32 mouse cellular contexts compared by ENCODE assay signal in genomic region chrX:103688551-103688950, GRCm38 (mm10). TPM values are rescaled to one million over a fixed set of nuclear protein-coding genes. Genes with fewer than 3 reads are reported as not detected.
DNase-seq lines count a peak whose midpoint lies in the region; ATAC-seq and TF ChIP-seq lines count a peak whose summit lies in the region.
"Had no signal": no experiment of that assay in that cellular context is flagged by ENCODE, and none has a peak within 500 bp of the region (broad histone marks: within the 10 kb centered on the region; RNA-seq: fewer than 3 reads in every experiment).

No protein-coding gene starts in this region.

- H3K9ac ChIP-seq in intestine, embryonic 15.5 days: no peak overlapping the region
- no peak overlapping the region for H3K9ac ChIP-seq in kidney, embryonic 16.5 days (replicated peaks; ENCODE audit: low read length)
- H3K9ac ChIP-seq: forebrain, embryonic 13.5 days; forebrain, postnatal 0 days; hindbrain, embryonic 13.5 days had no signal

- H3K36me3 ChIP-seq in intestine, embryonic 15.5 days: no peaks in the 10 kb centered on the region
- H3K36me3 ChIP-seq in kidney, embryonic 16.5 days (ENCODE audit: insufficient read depth, low read length): no peaks in the 10 kb centered on the region
- H3K36me3 ChIP-seq: forebrain, embryonic 10.5 days; hindbrain, embryonic 13.5 days had no signal

- TF ChIP-seq POLR2A in cerebellum, adult 2 months (IDR thresholded peaks at IDR 0.05; ENCODE audit: borderline replicate concordance, insufficient read depth, low read length): no peak

- no peak overlapping the region for H3K4me2 ChIP-seq in intestine, embryonic 15.5 days (replicated peaks)
- no peak overlapping the region for H3K4me2 ChIP-seq in kidney, embryonic 16.5 days (replicated peaks; ENCODE audit: low read depth, low read length)
- H3K4me2 ChIP-seq: forebrain, embryonic 13.5 days; heart, embryonic 11.5 days; hindbrain, embryonic 13.5 days had no signal

- H3K9me3 ChIP-seq in intestine, embryonic 15.5 days: no peaks in the 10 kb centered on the region
- peaks cover 6% of the 10 kb centered on the region; the same call in 1 of the 2 replicates for H3K9me3 ChIP-seq in kidney, embryonic 16.5 days (ENCODE audit: low read length)
- H3K9me3 ChIP-seq: forebrain, embryonic 10.5 days; hindbrain, embryonic 13.5 days had no signal

- H3K4me1 ChIP-seq in cerebellum, adult 2 months (ENCODE audit: control insufficient read depth, insufficient read depth, low read length): no peaks in the 10 kb centered on the region
- H3K4me1 ChIP-seq in intestine, embryonic 15.5 days (replicated peaks): no peaks in the 10 kb centered on the region
- H3K4me1 ChIP-seq in kidney, embryonic 16.5 days (ENCODE audit: insufficient read depth, low read length): no peaks in the 10 kb centered on the region
- H3K4me1 ChIP-seq: forebrain, embryonic 10.5 days; forebrain, embryonic 13.5 days; hindbrain, embryonic 13.5 days had no signal

- no peak overlapping the region for H3K4me3 ChIP-seq in cerebellum, adult 2 months (replicated peaks; ENCODE audit: insufficient read depth, low read depth, low read length)
- no peak overlapping the region for H3K4me3 ChIP-seq in intestine, embryonic 15.5 days (replicated peaks)
- no peak overlapping the region for H3K4me3 ChIP-seq in kidney, embryonic 16.5 days (ENCODE audit: low read length)
- H3K4me3 ChIP-seq: forebrain, embryonic 10.5 days; forebrain, embryonic 13.5 days; gastrocnemius, adult 2 months; hindbrain, embryonic 13.5 days had no signal

- H3K27me3 ChIP-seq in cerebellum, adult 2 months (ENCODE audit: control insufficient read depth, insufficient read depth, low read length): no peaks in the 10 kb centered on the region
- peaks cover 13% of the 10 kb centered on the region for H3K27me3 ChIP-seq in intestine, embryonic 15.5 days (replicated peaks)
- H3K27me3 ChIP-seq in kidney, embryonic 16.5 days (ENCODE audit: insufficient read depth, low read length): peaks cover 33% of the 10 kb centered on the region

- 16% methylated on average over 2 of the region's 2 CpGs for whole genome bisulfite sequencing in cerebellum, adult 2 months
- WGBS in intestine, embryonic 15.5 days: 83% methylated on average over 2 of the region's 2 CpGs
- WGBS in kidney, embryonic 16.5 days: 89% methylated on average over 2 of the region's 2 CpGs

- no peak overlapping the region for H3K27ac ChIP-seq in cerebellum, adult 2 months (ENCODE audit: insufficient read depth, low read length)
- H3K27ac ChIP-seq in intestine, embryonic 15.5 days: no peak overlapping the region
- H3K27ac ChIP-seq in kidney, embryonic 16.5 days (ENCODE audit: low read length): no peak overlapping the region
- H3K27ac ChIP-seq: forebrain, embryonic 10.5 days; forebrain, embryonic 13.5 days; gastrocnemius, adult 2 months; hindbrain, embryonic 13.5 days had no signal

- no peak for ATAC-seq in cerebellum, adult (ENCODE audit: insufficient number of reproducible peaks, low FRiP score, low TSS enrichment)
- ATAC-seq in intestine, embryonic 15.5 days: no peak
- ATAC-seq in kidney, embryonic 16.5 days (ENCODE audit: low FRiP score, low TSS enrichment): no peak
- no peak for ATAC-seq in megakaryocyte, adult 5-6 weeks (ENCODE audit: poor library complexity, severe bottlenecking)
- ATAC-seq: activated CD4-positive, CD25-positive, alpha-beta regulatory T cell, adult 4 months; forebrain, embryonic 13.5 days; forebrain, postnatal 0 days; hindbrain, embryonic 16.5 days; inflammation-experienced regulatory T-cells, adult 6 months; intestine, postnatal 0 days had no signal

- peak; percentile 30 to 35 for DNase-seq in cerebellum, adult 2 months
- peak; percentile 21 for DNase-seq in brain, adult 2 months (ENCODE audit: low read depth, low spot score)
- DNase-seq in cerebellum, adult 9-10 months: peak; percentile 23
- peak; percentile 59 to 74 for DNase-seq in cerebellum, postnatal 14 days
- DNase-seq: adrenal gland, adult 8-10 months; adrenal gland, postnatal 25 days; forebrain, postnatal 0 days; gastrocnemius, adult 2 months; gastrocnemius, postnatal 14 days; heart, adult 11 months; kidney, adult 2 months had no signal

- no peak for TF ChIP-seq CTCF in cerebellum, adult 2 months (IDR thresholded peaks at IDR 0.05; ENCODE audit: borderline replicate concordance, insufficient read depth, low read depth, low read length)

RNA-seq across cellular contexts. Expression of gene Zcchc13, which starts 58.2 kb away (rescaled TPM):
- 0.10 and 0.13 TPM in 2 replicates for polyA plus RNA-seq in cerebellum, adult 2 months (2012; rRNA removed)
- polyA plus RNA-seq in intestine, embryonic 15.5 days (2015; fragmentation: Nextera tagmentation; extraction: Ambion mirVana): not detected in 2 replicates
- polyA plus RNA-seq in kidney, embryonic 16.5 days (2015; fragmentation: Nextera tagmentation; extraction: Ambion mirVana): not detected in 2 replicates
- total RNA-seq in megakaryocyte, adult 5-6 weeks (2015): 0.30 TPM in 1 of 2 replicates, not detected in the other
- total RNA-seq in megakaryocyte, adult 5-6 weeks (2017): not detected in 2 replicates
- total RNA-seq: adrenal gland, adult 8-10 months; adrenal gland, postnatal 25 days; ES-E14; forebrain, postnatal 0 days; gastrocnemius, adult 2 months; gastrocnemius, postnatal 14 days; gastrocnemius, postnatal 4 days; heart, adult 8-10 months; heart, postnatal 25 days; hematopoietic stem cell, adult 5-6 weeks had no signal
- polyA plus RNA-seq: activated CD4-positive, CD25-positive, alpha-beta regulatory T cell, adult 4 months; embryonic facial prominence, embryonic 11.5 days; embryonic facial prominence, embryonic 14.5 days; forebrain, embryonic 10.5 days; forebrain, embryonic 13.5 days; forebrain, postnatal 0 days; heart, embryonic 11.5 days; heart, embryonic 14.5 days; heart, postnatal 0 days; hindbrain, embryonic 13.5 days; hindbrain, embryonic 16.5 days; inflammation-experienced regulatory T-cells, adult 6 months; intestine, postnatal 0 days had no signal
